Comparison of ENCODE assay signal across 34 mouse cellular contexts in genomic region chr2:91936154-91936553, GRCm38 (mm10). TPM values are rescaled to one million over a fixed set of nuclear protein-coding genes. Genes with fewer than 3 reads are reported as not detected.
DNase-seq lines count a peak whose midpoint lies in the region; ATAC-seq and TF ChIP-seq lines count a peak whose summit lies in the region.
"Had no signal": no experiment of that assay in that cellular context is flagged by ENCODE, and none has a peak within 500 bp of the region (broad histone marks: within the 10 kb centered on the region; RNA-seq: fewer than 3 reads in every experiment).

No protein-coding gene starts in this region.

- no peak for ATAC-seq in embryonic facial prominence, embryonic 13.5 days (ENCODE audit: insufficient number of reproducible peaks, insufficient read depth, low FRiP score, low TSS enrichment, low read depth)
- no peak for ATAC-seq in hindbrain, embryonic 14.5 days (ENCODE audit: low FRiP score)
- ATAC-seq in granulocyte monocyte progenitor cell, adult 5-6 weeks (replicated peaks; ENCODE audit: poor library complexity, severe bottlenecking): no peak
- ATAC-seq: forebrain, embryonic 15.5 days; intestine, postnatal 0 days; liver, embryonic 12.5 days; Patski had no signal

- no peak for TF ChIP-seq CTCF in cortical plate, adult 2 months (IDR thresholded peaks at IDR 0.05; ENCODE audit: extremely low read depth, insufficient read depth, low read length)

- no peaks in the 10 kb centered on the region for H3K9me3 ChIP-seq in embryonic facial prominence, embryonic 13.5 days
- no peaks in the 10 kb centered on the region for H3K9me3 ChIP-seq in embryonic facial prominence, embryonic 10.5 days
- H3K9me3 ChIP-seq in hindbrain, embryonic 10.5 days: no peaks in the 10 kb centered on the region
- no peaks in the 10 kb centered on the region for H3K9me3 ChIP-seq in hindbrain, embryonic 14.5 days (ENCODE audit: control insufficient read depth, low read length)
- H3K9me3 ChIP-seq: embryonic facial prominence, embryonic 15.5 days; forebrain, embryonic 15.5 days; G1E; limb, embryonic 13.5 days; liver, embryonic 12.5 days; neural tube, embryonic 15.5 days had no signal

- H3K4me3 ChIP-seq in embryonic facial prominence, embryonic 13.5 days: no peak overlapping the region
- H3K4me3 ChIP-seq in embryonic facial prominence, embryonic 10.5 days: no peak overlapping the region
- no peak overlapping the region for H3K4me3 ChIP-seq in hindbrain, embryonic 10.5 days
- H3K4me3 ChIP-seq in hindbrain, embryonic 14.5 days (replicated peaks; ENCODE audit: low read length): no peak overlapping the region
- H3K4me3 ChIP-seq in cortical plate, adult 2 months (ENCODE audit: insufficient read depth, low read length): no peak overlapping the region
- H3K4me3 ChIP-seq: embryonic facial prominence, embryonic 15.5 days; forebrain, embryonic 15.5 days; heart, adult 2 months; limb, embryonic 13.5 days; liver, embryonic 12.5 days; neural tube, embryonic 15.5 days had no signal

- H3K27ac ChIP-seq in embryonic facial prominence, embryonic 13.5 days: no peak overlapping the region
- H3K27ac ChIP-seq in embryonic facial prominence, embryonic 10.5 days (replicated peaks): no peak overlapping the region
- peak overlapping the region; percentile 56; the same call in 1 of the 2 replicates for H3K27ac ChIP-seq in hindbrain, embryonic 10.5 days
- no peak overlapping the region for H3K27ac ChIP-seq in hindbrain, embryonic 14.5 days
- H3K27ac ChIP-seq in cortical plate, adult 2 months (ENCODE audit: insufficient read depth, low read length): peak overlapping the region; percentile 88
- H3K27ac ChIP-seq: embryonic facial prominence, embryonic 15.5 days; forebrain, embryonic 15.5 days; heart, adult 2 months; limb, embryonic 13.5 days; liver, embryonic 12.5 days; neural tube, embryonic 15.5 days had no signal

- H3K4me1 ChIP-seq in embryonic facial prominence, embryonic 13.5 days: peaks cover 25% of the 10 kb centered on the region
- peaks cover 56% of the 10 kb centered on the region for H3K4me1 ChIP-seq in embryonic facial prominence, embryonic 10.5 days
- peaks cover 71% of the 10 kb centered on the region for H3K4me1 ChIP-seq in hindbrain, embryonic 10.5 days (replicated peaks)
- H3K4me1 ChIP-seq in hindbrain, embryonic 14.5 days (replicated peaks; ENCODE audit: control insufficient read depth, insufficient read depth, low read length): peaks cover 7% of the 10 kb centered on the region; the same call in 1 of the 2 replicates
- H3K4me1 ChIP-seq in cortical plate, adult 2 months (ENCODE audit: control insufficient read depth, insufficient read depth, low read length): 0 out of 2 replicates have a peak, but pooled peaks cover 2% of the 10 kb centered on the region

- no peak overlapping the region for H3K4me2 ChIP-seq in embryonic facial prominence, embryonic 13.5 days
- no peak overlapping the region for H3K4me2 ChIP-seq in hindbrain, embryonic 14.5 days (replicated peaks)
- H3K4me2 ChIP-seq: embryonic facial prominence, embryonic 15.5 days; forebrain, embryonic 15.5 days; limb, embryonic 13.5 days; liver, embryonic 12.5 days; midbrain, embryonic 11.5 days; neural tube, embryonic 15.5 days had no signal

- no peaks in the 10 kb centered on the region for H3K27me3 ChIP-seq in embryonic facial prominence, embryonic 13.5 days
- H3K27me3 ChIP-seq in embryonic facial prominence, embryonic 10.5 days (replicated peaks; ENCODE audit: low read depth, poor library complexity, severe bottlenecking): no peaks in the 10 kb centered on the region
- no peaks in the 10 kb centered on the region for H3K27me3 ChIP-seq in hindbrain, embryonic 10.5 days (ENCODE audit: insufficient read depth, poor library complexity, severe bottlenecking)
- H3K27me3 ChIP-seq in hindbrain, embryonic 14.5 days (ENCODE audit: control insufficient read depth, insufficient read depth, low read length): no peaks in the 10 kb centered on the region
- H3K27me3 ChIP-seq: CH12.LX; embryonic facial prominence, embryonic 15.5 days; forebrain, embryonic 15.5 days; limb, embryonic 13.5 days; neural tube, embryonic 15.5 days; Patski had no signal

- 82% methylated on average over 7 of the region's 7 CpGs for WGBS in embryonic facial prominence, embryonic 13.5 days
- 90% methylated on average over 7 of the region's 7 CpGs for WGBS in embryonic facial prominence, embryonic 10.5 days
- 90% methylated on average over 7 of the region's 7 CpGs for WGBS in hindbrain, embryonic 10.5 days
- 88% methylated on average over 7 of the region's 7 CpGs for WGBS in hindbrain, embryonic 14.5 days

- H3K36me3 ChIP-seq in embryonic facial prominence, embryonic 13.5 days: peaks cover 75% of the 10 kb centered on the region
- peaks cover 84% of the 10 kb centered on the region for H3K36me3 ChIP-seq in embryonic facial prominence, embryonic 10.5 days (replicated peaks)
- H3K36me3 ChIP-seq in hindbrain, embryonic 10.5 days: peaks cover 79% of the 10 kb centered on the region
- peaks cover 66% of the 10 kb centered on the region for H3K36me3 ChIP-seq in hindbrain, embryonic 14.5 days (replicated peaks; ENCODE audit: control insufficient read depth, insufficient read depth)

- peak overlapping the region; percentile 32; the same call in 1 of the 2 replicates for H3K9ac ChIP-seq in embryonic facial prominence, embryonic 13.5 days
- H3K9ac ChIP-seq in hindbrain, embryonic 14.5 days: no peak overlapping the region
- H3K9ac ChIP-seq: embryonic facial prominence, embryonic 15.5 days; forebrain, embryonic 15.5 days; limb, embryonic 13.5 days; liver, embryonic 12.5 days; neural tube, embryonic 15.5 days had no signal

- no peak for DNase-seq in embryonic facial prominence, embryonic 10.5 days (ENCODE audit: low spot score)
- no peak for DNase-seq in hindbrain, embryonic 10.5 days (ENCODE audit: low spot score)
- no peak for DNase-seq in hindbrain, embryonic 14.5 days (ENCODE audit: low spot score)
- peak; percentile 87 for DNase-seq in brain, adult 2 months (ENCODE audit: low read depth, low spot score)
- DNase-seq: adrenal gland, postnatal 36 days; B cell, adult 2 months; embryo, embryonic 11 days; heart, adult 2 months; heart, postnatal 36 days; kidney, postnatal 25 days; layer of hippocampus, postnatal 36 days; lung, adult 18-20 months; lung, postnatal 10 days; thymus, postnatal 14 days had no signal

- TF ChIP-seq POLR2A in cortical plate, adult 2 months (IDR thresholded peaks at IDR 0.05; ENCODE audit: extremely low read depth, insufficient read depth, low read length): no peak

RNA-seq across cellular contexts. Expression of gene Mdk, which starts 4.1 kb away (rescaled TPM):
- polyA plus RNA-seq in embryonic facial prominence, embryonic 13.5 days (2015; fragmentation: Nextera tagmentation; extraction: Ambion mirVana): 1,381 and 1,602 TPM in 2 replicates
- polyA plus RNA-seq in embryonic facial prominence, embryonic 10.5 days (2016; fragmentation: Nextera tagmentation; extraction: Ambion mirVana): 2,212 and 2,218 TPM in 2 replicates
- 1,375 and 1,717 TPM in 2 replicates for polyA plus RNA-seq in hindbrain, embryonic 10.5 days (2016; fragmentation: Nextera tagmentation; extraction: Ambion mirVana)
- polyA plus RNA-seq in hindbrain, embryonic 14.5 days (2014; fragmentation: Nextera tagmentation; extraction: Ambion mirVana): 154 and 171 TPM in 2 replicates
- 38.2 and 38.5 TPM in 2 replicates for polyA plus RNA-seq in cortical plate, adult 2 months (2012; rRNA removed)
- 1.3 and 4.1 TPM in 2 replicates for total RNA-seq in granulocyte monocyte progenitor cell, adult 5-6 weeks (2014; fragmentation: Nextera tagmentation)
- not detected in 2 replicates for total RNA-seq in granulocyte monocyte progenitor cell, adult 5-6 weeks (2017)

RNA-seq across cellular contexts. Expression of gene Chrm4, which starts 9.1 kb away (rescaled TPM):
- 0.18 and 0.32 TPM in 2 replicates for polyA plus RNA-seq in embryonic facial prominence, embryonic 13.5 days (2015; fragmentation: Nextera tagmentation; extraction: Ambion mirVana)
- polyA plus RNA-seq in embryonic facial prominence, embryonic 10.5 days (2016; fragmentation: Nextera tagmentation; extraction: Ambion mirVana): 0.74 and 1.4 TPM in 2 replicates
- 0.48 and 0.95 TPM in 2 replicates for polyA plus RNA-seq in hindbrain, embryonic 10.5 days (2016; fragmentation: Nextera tagmentation; extraction: Ambion mirVana)
- polyA plus RNA-seq in hindbrain, embryonic 14.5 days (2014; fragmentation: Nextera tagmentation; extraction: Ambion mirVana): 0.52 and 0.67 TPM in 2 replicates
- polyA plus RNA-seq in cortical plate, adult 2 months (2012; rRNA removed): 32.9 and 45.0 TPM in 2 replicates
- not detected in 2 replicates for total RNA-seq in granulocyte monocyte progenitor cell, adult 5-6 weeks (2014; fragmentation: Nextera tagmentation)
- total RNA-seq in granulocyte monocyte progenitor cell, adult 5-6 weeks (2017): 0.26 TPM in 1 of 2 replicates, not detected in the other
- total RNA-seq: gastrocnemius, adult 8-10 months; heart, adult 2 months; heart, postnatal 36 days had no signal
- polyA plus RNA-seq: G1E; heart, embryonic 14.5 days; kidney, embryonic 14.5 days; Patski; stomach, embryonic 14.5 days had no signal

RNA-seq across cellular contexts. Expression of gene Gm9821, which starts 9.3 kb away (rescaled TPM):
- polyA plus RNA-seq in embryonic facial prominence, embryonic 13.5 days (2015; fragmentation: Nextera tagmentation; extraction: Ambion mirVana): 0.39 and 0.61 TPM in 2 replicates
- 0.23 and 0.41 TPM in 2 replicates for polyA plus RNA-seq in embryonic facial prominence, embryonic 10.5 days (2016; fragmentation: Nextera tagmentation; extraction: Ambion mirVana)
- 0.18 and 0.25 TPM in 2 replicates for polyA plus RNA-seq in hindbrain, embryonic 10.5 days (2016; fragmentation: Nextera tagmentation; extraction: Ambion mirVana)
- 0.39 TPM in 1 of 2 replicates, not detected in the other for polyA plus RNA-seq in hindbrain, embryonic 14.5 days (2014; fragmentation: Nextera tagmentation; extraction: Ambion mirVana)
- not detected in 2 replicates for polyA plus RNA-seq in cortical plate, adult 2 months (2012; rRNA removed)
- not detected in 2 replicates for total RNA-seq in granulocyte monocyte progenitor cell, adult 5-6 weeks (2014; fragmentation: Nextera tagmentation)
- total RNA-seq in granulocyte monocyte progenitor cell, adult 5-6 weeks (2017): 0.21 TPM in 1 of 2 replicates, not detected in the other
- total RNA-seq: adrenal gland, adult 18-20 months; adrenal gland, postnatal 36 days; gastrocnemius, adult 8-10 months; heart, adult 2 months; heart, postnatal 36 days; layer of hippocampus, adult 8-10 months; layer of hippocampus, postnatal 36 days; left cerebral cortex, postnatal 25 days had no signal
- polyA plus RNA-seq: heart, adult 2 months had no signal

RNA-seq across cellular contexts. Expression of gene Dgkz, which starts 39.5 kb away (rescaled TPM):
- polyA plus RNA-seq in embryonic facial prominence, embryonic 13.5 days (2015; fragmentation: Nextera tagmentation; extraction: Ambion mirVana): 34.2 and 41.9 TPM in 2 replicates
- polyA plus RNA-seq in embryonic facial prominence, embryonic 10.5 days (2016; fragmentation: Nextera tagmentation; extraction: Ambion mirVana): 42.1 and 45.0 TPM in 2 replicates
- 36.3 and 39.4 TPM in 2 replicates for polyA plus RNA-seq in hindbrain, embryonic 10.5 days (2016; fragmentation: Nextera tagmentation; extraction: Ambion mirVana)
- 39.0 and 42.6 TPM in 2 replicates for polyA plus RNA-seq in hindbrain, embryonic 14.5 days (2014; fragmentation: Nextera tagmentation; extraction: Ambion mirVana)
- 550 and 668 TPM in 2 replicates for polyA plus RNA-seq in cortical plate, adult 2 months (2012; rRNA removed)
- total RNA-seq in granulocyte monocyte progenitor cell, adult 5-6 weeks (2014; fragmentation: Nextera tagmentation): 115 and 135 TPM in 2 replicates
- 75.7 and 89.4 TPM in 2 replicates for total RNA-seq in granulocyte monocyte progenitor cell, adult 5-6 weeks (2017)

Comparison
In these comparisons a context has a peak if more than half of its experiments do, and no peak if none do; other contexts are left out.
1. H3K27ac ChIP-seq: peak in hindbrain, embryonic 10.5 days (single experiment) and cortical plate, adult 2 months (single experiment); none in embryonic facial prominence, embryonic 13.5 days (single experiment), embryonic facial prominence, embryonic 10.5 days (single experiment) and hindbrain, embryonic 14.5 days (single experiment).
2. RNA of gene Chrm4, which starts 9.1 kb away (polyA plus RNA-seq): 32.9 to 45.0 TPM in cortical plate, adult 2 months; 0.74 to 1.4 TPM in embryonic facial prominence, embryonic 10.5 days, 0.52 to 0.67 TPM in hindbrain, embryonic 14.5 days, 0.48 to 0.95 TPM in hindbrain, embryonic 10.5 days and 0.18 to 0.32 TPM in embryonic facial prominence, embryonic 13.5 days; every median in the first group is over 10 times any median in the second.